Mouse (Mus musculus) lung, embryonic 16.5 days (tissue): ENCODE results near the gene Mrpl50. TPM values are rescaled to one million over a fixed set of nuclear protein-coding genes. Genes with fewer than 3 reads are reported as not detected.

Experiments used
- polyA plus RNA-seq: library from polyadenylated mRNA; unstranded; fragments of >200 nt; fragmentation: Nextera tagmentation; extraction: Ambion mirVana; gene quantifications from 2 replicates; pipeline ENCODE4 v1.2.1, GENCODE M21; 2015

Gene Mrpl50
- polyA plus RNA-seq, 1 experiment from 2014 or later, result 64.7 TPM

Other genes with a start within 250 kb of the Mrpl50 start
- not detected in 2 replicates for gene Acnat2, start 112.9 kb downstream of the Mrpl50 start, polyA plus RNA-seq
- 0.49 and 0.58 TPM in 2 replicates for gene Acnat1, start 47.2 kb downstream of the Mrpl50 start, polyA plus RNA-seq
- not detected in 2 replicates for gene Baat, start 14.5 kb downstream of the Mrpl50 start, polyA plus RNA-seq
- 9.6 TPM in 2 replicates for gene Zfp189, start 83 bp upstream of the Mrpl50 start, polyA plus RNA-seq
- 0.53 and 6.3 TPM in 2 replicates for gene Aldob, start 28.5 kb upstream of the Mrpl50 start, polyA plus RNA-seq
- 25.9 and 27.6 TPM in 2 replicates for gene Tmem246, start 76.8 kb upstream of the Mrpl50 start, polyA plus RNA-seq
- gene Rnf20, start 110.9 kb upstream of the Mrpl50 start, polyA plus RNA-seq, result 38.1 and 41.2 TPM in 2 replicates
- gene Ppp3r2, start 160.9 kb upstream of the Mrpl50 start, polyA plus RNA-seq, result 0.06 TPM in 1 of 2 replicates, not detected in the other